Mouse (Mus musculus): Measurements from ENCODE around the gene Errfi1.

Errfi1 gene

GRCm38 (mm10) chr4:150853680-150854461 is at the start of gene Errfi1:
TSS of gene Errfi1 (plus strand) at chr4:150853919.
- DNase-seq, result peak in 1 of 2 experiments; percentile 46

GRCm38 (mm10) chr4:150804204-150804603 is 49.5 kb upstream of the Errfi1 start:
- no peak for DNase-seq

GRCm38 (mm10) chr4:150807727-150808470 is 45.8 kb upstream of the Errfi1 start:
- DNase-seq, result no peak

- no peak for DNase-seq
These were observed 45.3 kb upstream of the Errfi1 start for GRCm38 (mm10) chr4:150808471-150808847.

- DNase-seq, result no peak
These were observed 44.4 kb upstream of the Errfi1 start for GRCm38 (mm10) chr4:150809323-150809722.

- DNase-seq, result no peak
These were observed 38.6 kb upstream of the Errfi1 start for GRCm38 (mm10) chr4:150815144-150815543.

GRCm38 (mm10) chr4:150816414-150816951 is 37.2 kb upstream of the Errfi1 start:
- DNase-seq, result no peak

GRCm38 (mm10) chr4:150819126-150819910 is 34.4 kb upstream of the Errfi1 start:
- no peak for DNase-seq

GRCm38 (mm10) chr4:150821381-150821780 is 32.3 kb upstream of the Errfi1 start:
- DNase-seq, result no peak

GRCm38 (mm10) chr4:150822624-150823023 is 31.1 kb upstream of the Errfi1 start:
- no peak for DNase-seq

GRCm38 (mm10) chr4:150823614-150824480 is 29.9 kb upstream of the Errfi1 start:
- DNase-seq, result no peak

GRCm38 (mm10) chr4:150824877-150825276 is 28.8 kb upstream of the Errfi1 start:
- DNase-seq, result no peak

GRCm38 (mm10) chr4:150825531-150825930 is 28.2 kb upstream of the Errfi1 start:
- no peak for DNase-seq

GRCm38 (mm10) chr4:150831321-150831720 is 22.4 kb upstream of the Errfi1 start:
- no peak for DNase-seq

- no peak for DNase-seq
These were observed 21.8 kb upstream of the Errfi1 start for GRCm38 (mm10) chr4:150831941-150832340.

- DNase-seq, result no peak
These were observed 18.6 kb upstream of the Errfi1 start for GRCm38 (mm10) chr4:150835163-150835562.

- DNase-seq, result no peak
These were observed 17.5 kb upstream of the Errfi1 start for GRCm38 (mm10) chr4:150836258-150836657.

- no peak for DNase-seq
These were observed 16.8 kb upstream of the Errfi1 start for GRCm38 (mm10) chr4:150836961-150837360.

- no peak for DNase-seq
These were observed 16.3 kb upstream of the Errfi1 start for GRCm38 (mm10) chr4:150837458-150837857.

- no peak for DNase-seq
These were observed 11.7 kb upstream of the Errfi1 start for GRCm38 (mm10) chr4:150842045-150842444.

- no peak for DNase-seq
These were observed 10.5 kb upstream of the Errfi1 start for GRCm38 (mm10) chr4:150843181-150843580.

GRCm38 (mm10) chr4:150846316-150846715 is 7.4 kb upstream of the Errfi1 start:
- no peak for DNase-seq
